Mouse (Mus musculus): Measurements from ENCODE around the gene Bsg. TPM values are rescaled to one million over a fixed set of nuclear protein-coding genes. Genes with fewer than 3 reads are reported as not detected.
A peak's percentile ranks its signal among the peaks of the same experiment; 100 is the strongest.
"Not testable (repeated sequence)": the region's sequence is repeated elsewhere in the genome, so short reads cannot be mapped to it uniquely, and the experiment has no call there.

Bsg gene
- polyA plus RNA-seq, 1 experiment from 2014 or later = 930 TPM

- H3K4me3 ChIP-seq (replicated peaks; ENCODE audit: low read length) = no peak overlapping the region
- H3K4me1 ChIP-seq (replicated peaks; ENCODE audit: control insufficient read depth, insufficient read depth, low read length) = peaks cover 7% of the 10 kb centered on the region
- ATAC-seq (ENCODE audit: low FRiP score) = no peak
- H3K4me2 ChIP-seq (replicated peaks) = no peak overlapping the region
- no peak for DNase-seq (ENCODE audit: low spot score)
- H3K9me3 ChIP-seq (ENCODE audit: control insufficient read depth, low read length) = no peaks in the 10 kb centered on the region
- WGBS = 78% methylated on average over 6 of the region's 6 CpGs
- H3K9ac ChIP-seq = no peak overlapping the region
- H3K36me3 ChIP-seq (replicated peaks; ENCODE audit: control insufficient read depth, insufficient read depth) = peaks cover 7% of the 10 kb centered on the region
- H3K27me3 ChIP-seq (ENCODE audit: control insufficient read depth, insufficient read depth, low read length) = no peaks in the 10 kb centered on the region; the same call in 1 of the 2 replicates
- H3K27ac ChIP-seq = no peak overlapping the region
Observed at GRCm38 (mm10) chr10:79748496-79748895, 44.2 kb downstream of the Bsg start.

- H3K36me3 ChIP-seq (replicated peaks; ENCODE audit: control insufficient read depth, insufficient read depth) = peaks cover 41% of the 10 kb centered on the region
- ATAC-seq (ENCODE audit: low FRiP score) (peak; percentile 80), DNase-seq (ENCODE audit: low spot score) (peak; percentile 62)
- no peak within 1 kb of the TSS for H3K27ac ChIP-seq
- no peaks in the 10 kb centered on the region for H3K27me3 ChIP-seq (ENCODE audit: control insufficient read depth, insufficient read depth, low read length)
- peak within 1 kb of the TSS; percentile 57 for H3K9ac ChIP-seq
- 1% methylated on average over 36 of the region's 36 CpGs for WGBS
- H3K4me1 ChIP-seq (replicated peaks; ENCODE audit: control insufficient read depth, insufficient read depth, low read length) = peaks cover 11% of the 10 kb centered on the region; the same call in 1 of the 2 replicates
- H3K4me2 ChIP-seq (replicated peaks) = peak within 1 kb of the TSS; percentile 76
- peak within 1 kb of the TSS; percentile 36 for H3K4me3 ChIP-seq (replicated peaks; ENCODE audit: low read length)
- H3K9me3 ChIP-seq (ENCODE audit: control insufficient read depth, low read length) = no peaks in the 10 kb centered on the region
Observed at GRCm38 (mm10) chr10:79754856-79755516, 50.7 kb downstream of the Bsg start, which contains the start of gene Fgf22. Fgf22 (plus strand) TSS chr10:79755076.

DNA sequence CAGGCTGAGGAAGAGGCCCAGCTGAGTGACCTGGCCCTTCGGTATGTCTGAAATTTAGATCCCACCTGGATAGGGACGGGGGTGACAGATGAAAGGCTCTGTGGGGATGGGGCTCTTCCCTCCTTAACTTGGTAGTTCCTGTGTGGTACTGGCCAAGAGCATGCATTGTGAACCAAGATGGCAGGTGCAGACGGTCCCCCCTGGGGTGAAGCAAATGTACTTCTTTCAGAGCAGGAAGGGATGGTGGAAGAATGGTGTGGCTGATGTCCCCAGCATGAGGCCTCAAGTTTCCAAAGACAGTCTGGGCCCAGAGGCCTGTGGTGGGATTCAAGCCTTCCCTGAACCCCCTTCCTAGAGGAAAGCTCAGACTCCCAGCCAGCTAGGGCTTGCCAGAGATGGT is 51.6 kb downstream of the Bsg start:
- H3K27ac ChIP-seq = no peak overlapping the region
- 0 out of 2 replicates have a peak overlapping the region, but pooled peaks have one; percentile 57 for H3K9ac ChIP-seq
- no peak overlapping the region for H3K4me3 ChIP-seq (replicated peaks; ENCODE audit: low read length)
- H3K4me1 ChIP-seq (replicated peaks; ENCODE audit: control insufficient read depth, insufficient read depth, low read length) = peaks cover 11% of the 10 kb centered on the region; the same call in 1 of the 2 replicates
- no peaks in the 10 kb centered on the region for H3K9me3 ChIP-seq (ENCODE audit: control insufficient read depth, low read length)
- no peaks in the 10 kb centered on the region for H3K27me3 ChIP-seq (ENCODE audit: control insufficient read depth, insufficient read depth, low read length)
- no peak overlapping the region for H3K4me2 ChIP-seq (replicated peaks)
- ATAC-seq (ENCODE audit: low FRiP score) (no peak), DNase-seq (ENCODE audit: low spot score) (no peak)
- peaks cover 50% of the 10 kb centered on the region for H3K36me3 ChIP-seq (replicated peaks; ENCODE audit: control insufficient read depth, insufficient read depth)
- WGBS = 89% methylated on average over 3 of the region's 3 CpGs

- DNase-seq (ENCODE audit: low spot score) = no peak
- no peak overlapping the region for H3K4me3 ChIP-seq (replicated peaks; ENCODE audit: low read length)
- H3K36me3 ChIP-seq (replicated peaks; ENCODE audit: control insufficient read depth, insufficient read depth) = peaks cover 58% of the 10 kb centered on the region
- no peaks in the 10 kb centered on the region for H3K27me3 ChIP-seq (ENCODE audit: control insufficient read depth, insufficient read depth, low read length)
- no peak overlapping the region for H3K9ac ChIP-seq
- no peak for ATAC-seq (ENCODE audit: low FRiP score)
- no peaks in the 10 kb centered on the region for H3K9me3 ChIP-seq (ENCODE audit: control insufficient read depth, low read length)
- 88% methylated on average over 24 of the region's 24 CpGs for WGBS
- no peak overlapping the region for H3K27ac ChIP-seq
- no peak overlapping the region for H3K4me2 ChIP-seq (replicated peaks)
- peaks cover 11% of the 10 kb centered on the region; the same call in 1 of the 2 replicates for H3K4me1 ChIP-seq (replicated peaks; ENCODE audit: control insufficient read depth, insufficient read depth, low read length)
Observed at GRCm38 (mm10) chr10:79756660-79757059, 52.4 kb downstream of the Bsg start.

GRCm38 (mm10) chr10:79759675-79760074 is 55.4 kb downstream of the Bsg start:
- H3K27ac ChIP-seq; ATAC-seq (ENCODE audit: low FRiP score); H3K27me3 ChIP-seq (ENCODE audit: control insufficient read depth, insufficient read depth, low read length); DNase-seq (ENCODE audit: low spot score); H3K9me3 ChIP-seq (ENCODE audit: control insufficient read depth, low read length); H3K9ac ChIP-seq; H3K4me3 ChIP-seq (replicated peaks; ENCODE audit: low read length); H3K4me2 ChIP-seq (replicated peaks): not testable (repeated sequence)
- 89% methylated on average over 1 of the region's 1 CpGs for WGBS
- Histone ChIP-seq H3K36me3 (replicated peaks; ENCODE audit: control insufficient read depth, insufficient read depth) (peaks cover 67% of the 10 kb centered on the region), H3K4me1 (replicated peaks; ENCODE audit: control insufficient read depth, insufficient read depth, low read length) (peaks cover 11% of the 10 kb centered on the region; the same call in 1 of the 2 replicates)

DNA sequence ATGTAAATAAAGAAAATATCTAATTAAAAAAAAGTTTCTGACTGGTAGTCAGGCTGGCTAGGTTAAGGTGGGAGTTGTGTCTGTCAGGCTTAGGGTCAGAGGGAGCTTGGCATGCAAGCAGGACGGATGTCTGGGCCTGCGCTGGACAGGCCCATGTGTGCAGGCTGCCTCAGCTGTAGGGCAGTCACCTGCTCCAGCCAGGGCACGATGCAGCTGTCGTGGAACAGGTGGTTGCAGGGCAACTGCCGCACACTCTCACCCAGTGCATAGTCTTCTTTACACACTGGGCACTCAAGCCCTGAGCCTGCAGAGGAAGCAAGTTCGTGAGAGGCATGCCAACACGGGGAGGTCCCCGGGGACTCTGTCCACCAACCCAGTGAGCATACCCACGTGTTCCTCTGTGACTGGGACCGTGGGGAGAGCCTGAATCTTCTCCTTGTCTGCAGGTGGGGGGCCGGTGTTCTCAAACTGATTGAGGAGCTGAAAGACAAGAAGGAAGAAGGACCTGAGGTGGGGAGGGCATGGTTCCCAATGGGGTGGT is 56.4 kb downstream of the Bsg start:
- Histone ChIP-seq H3K27me3 (ENCODE audit: control insufficient read depth, insufficient read depth, low read length) (no peaks in the 10 kb centered on the region), H3K9ac (no peak overlapping the region), H3K27ac (no peak overlapping the region), H3K4me3 (replicated peaks; ENCODE audit: low read length) (no peak overlapping the region), H3K9me3 (ENCODE audit: control insufficient read depth, low read length) (no peaks in the 10 kb centered on the region), H3K4me1 (replicated peaks; ENCODE audit: control insufficient read depth, insufficient read depth, low read length) (peaks cover 12% of the 10 kb centered on the region), H3K36me3 (replicated peaks; ENCODE audit: control insufficient read depth, insufficient read depth) (peaks cover 67% of the 10 kb centered on the region), H3K4me2 (replicated peaks) (no peak overlapping the region)
- ATAC-seq (ENCODE audit: low FRiP score) = no peak
- no peak for DNase-seq (ENCODE audit: low spot score)
- WGBS = 92% methylated on average over 11 of the region's 11 CpGs

Other genes with a start within 250 kb of the Bsg start
- not detected in 2 replicates for gene Vmn2r83, start 235.8 kb upstream of the Bsg start, polyA plus RNA-seq (2014; fragmentation: Nextera tagmentation; extraction: Ambion mirVana)
- 15.5 and 21.4 TPM in 2 replicates for gene Plpp2, start 170.7 kb upstream of the Bsg start, polyA plus RNA-seq (2014; fragmentation: Nextera tagmentation; extraction: Ambion mirVana)
- 53.1 and 53.5 TPM in 2 replicates for gene Mier2, start 149.3 kb upstream of the Bsg start, polyA plus RNA-seq (2014; fragmentation: Nextera tagmentation; extraction: Ambion mirVana)
- not detected in 2 replicates for gene Theg, start 117.2 kb upstream of the Bsg start, polyA plus RNA-seq (2014; fragmentation: Nextera tagmentation; extraction: Ambion mirVana)
- 0.99 and 1.2 TPM in 2 replicates for gene C2cd4c, start 90.5 kb upstream of the Bsg start, polyA plus RNA-seq (2014; fragmentation: Nextera tagmentation; extraction: Ambion mirVana)
- gene Shc2, start 66.6 kb upstream of the Bsg start, polyA plus RNA-seq (2014; fragmentation: Nextera tagmentation; extraction: Ambion mirVana) = 19.8 and 20.8 TPM in 2 replicates
- 0.27 and 0.31 TPM in 2 replicates for gene Odf3l2, start 58.8 kb upstream of the Bsg start, polyA plus RNA-seq (2014; fragmentation: Nextera tagmentation; extraction: Ambion mirVana)
- 0.68 and 1.2 TPM in 2 replicates for gene Madcam1, start 39.9 kb upstream of the Bsg start, polyA plus RNA-seq (2014; fragmentation: Nextera tagmentation; extraction: Ambion mirVana)
- gene Tpgs1, start 35.1 kb upstream of the Bsg start, polyA plus RNA-seq (2014; fragmentation: Nextera tagmentation; extraction: Ambion mirVana) = 107 and 108 TPM in 2 replicates
- gene Cdc34, start 22.3 kb upstream of the Bsg start, polyA plus RNA-seq (2014; fragmentation: Nextera tagmentation; extraction: Ambion mirVana) = 78.9 and 81.8 TPM in 2 replicates
- gene Gzmm, start 15.5 kb upstream of the Bsg start, polyA plus RNA-seq (2014; fragmentation: Nextera tagmentation; extraction: Ambion mirVana) = 1.5 and 1.8 TPM in 2 replicates
- 2.9 and 4.3 TPM in 2 replicates for gene Hcn2, start 12.1 kb downstream of the Bsg start, polyA plus RNA-seq (2014; fragmentation: Nextera tagmentation; extraction: Ambion mirVana)
- gene Polrmt, start 42.1 kb downstream of the Bsg start, polyA plus RNA-seq (2014; fragmentation: Nextera tagmentation; extraction: Ambion mirVana) = 32.8 and 36.5 TPM in 2 replicates
- gene Fgf22, start 50.6 kb downstream of the Bsg start, polyA plus RNA-seq (2014; fragmentation: Nextera tagmentation; extraction: Ambion mirVana) = 1.4 and 1.6 TPM in 2 replicates
- gene Rnf126, start 62.5 kb downstream of the Bsg start, polyA plus RNA-seq (2014; fragmentation: Nextera tagmentation; extraction: Ambion mirVana) = 92.8 and 96.7 TPM in 2 replicates
- 1.6 and 2.2 TPM in 2 replicates for gene Fstl3, start 72.8 kb downstream of the Bsg start, polyA plus RNA-seq (2014; fragmentation: Nextera tagmentation; extraction: Ambion mirVana)
- gene Prss57, start 86.5 kb downstream of the Bsg start, polyA plus RNA-seq (2014; fragmentation: Nextera tagmentation; extraction: Ambion mirVana) = 0.08 and 0.29 TPM in 2 replicates
- 240 and 247 TPM in 2 replicates for gene Palm, start 89.1 kb downstream of the Bsg start, polyA plus RNA-seq (2014; fragmentation: Nextera tagmentation; extraction: Ambion mirVana)
- 0.08 and 0.74 TPM in 2 replicates for gene Misp, start 116.5 kb downstream of the Bsg start, polyA plus RNA-seq (2014; fragmentation: Nextera tagmentation; extraction: Ambion mirVana)
- gene Ptbp1, start 149.9 kb downstream of the Bsg start, polyA plus RNA-seq (2014; fragmentation: Nextera tagmentation; extraction: Ambion mirVana) = 59.5 and 62.6 TPM in 2 replicates
- 10.1 and 12.8 TPM in 2 replicates for gene Prtn3, start 170.0 kb downstream of the Bsg start, polyA plus RNA-seq (2014; fragmentation: Nextera tagmentation; extraction: Ambion mirVana)
- gene Plppr3, start 170.1 kb downstream of the Bsg start, polyA plus RNA-seq (2014; fragmentation: Nextera tagmentation; extraction: Ambion mirVana) = 288 and 294 TPM in 2 replicates
- gene Elane, start 181.8 kb downstream of the Bsg start, polyA plus RNA-seq (2014; fragmentation: Nextera tagmentation; extraction: Ambion mirVana) = 0.47 TPM in 1 of 2 replicates, not detected in the other
- not detected in 2 replicates for gene Cfd, start 186.4 kb downstream of the Bsg start, polyA plus RNA-seq (2014; fragmentation: Nextera tagmentation; extraction: Ambion mirVana)
- 42.0 and 42.5 TPM in 2 replicates for gene Med16, start 204.4 kb downstream of the Bsg start, polyA plus RNA-seq (2014; fragmentation: Nextera tagmentation; extraction: Ambion mirVana)
- gene Gm26602, start 206.4 kb downstream of the Bsg start, polyA plus RNA-seq (2014; fragmentation: Nextera tagmentation; extraction: Ambion mirVana) = 1.1 TPM in 1 of 2 replicates, not detected in the other
- 1.7 and 2.6 TPM in 2 replicates for gene Kiss1r, start 212.5 kb downstream of the Bsg start, polyA plus RNA-seq (2014; fragmentation: Nextera tagmentation; extraction: Ambion mirVana)
- gene R3hdm4, start 216.7 kb downstream of the Bsg start, polyA plus RNA-seq (2014; fragmentation: Nextera tagmentation; extraction: Ambion mirVana) = 228 and 232 TPM in 2 replicates
- gene Arid3a, start 222.6 kb downstream of the Bsg start, polyA plus RNA-seq (2014; fragmentation: Nextera tagmentation; extraction: Ambion mirVana) = 3.4 and 3.8 TPM in 2 replicates

Measured in hindbrain, embryonic 14.5 days (tissue).